Mouse (Mus musculus) myocyte (in vitro differentiated cells): ENCODE data around the gene Tmem82.

Experiments
- E2F4 ChIP-seq: IDR thresholded peaks from one replicate; pipeline ENCODE4 v1.6.1; 2011; ENCODE audit warnings: mild to moderate bottlenecking, control low read depth, moderate library complexity; ENCODE audit not compliant: insufficient read depth
- MAX ChIP-seq: IDR thresholded peaks from one replicate; pipeline ENCODE4 v1.6.1; 2011; ENCODE audit warnings: low read depth, mild to moderate bottlenecking, control low read depth
- POLR2A ChIP-seq: IDR thresholded peaks from one replicate; pipeline ENCODE4 v1.6.1; 2011; ENCODE audit warnings: low read depth, mild to moderate bottlenecking, control low read depth, moderate library complexity; ENCODE audit not compliant: insufficient read length
- USF1 ChIP-seq: IDR thresholded peaks from one replicate; pipeline ENCODE4 v1.6.1; 2011; ENCODE audit warnings: low read depth, mild to moderate bottlenecking, control low read depth, moderate library complexity

- TF ChIP-seq MAX = no peak
- TF ChIP-seq POLR2A = no peak
- TF ChIP-seq USF1 = no peak
- no peak for TF ChIP-seq E2F4
These were observed 36.1 kb upstream of the Tmem82 start for GRCm38 (mm10) chr4:141654509-141654908.
